Mouse (Mus musculus) forebrain, embryonic 11.5 days (tissue): ENCODE data around the gene Hsd11b1. TPM values are rescaled to one million over a fixed set of nuclear protein-coding genes. Genes with fewer than 3 reads are reported as not detected.

Experiments
- ATAC-seq: fragments of 200-750 bp; cut with Nextera tagmentation; replicated peaks from 2 replicates; pipeline ENCODE4 v1.8.0; 2017; ENCODE audit warnings: moderate TSS enrichment; ENCODE audit not compliant: low FRiP score
- DNase-seq: peaks from one replicate; pipeline ENCODE4 v3.0.0-alpha.2; 2017; ENCODE audit warnings: low spot score
- H3K27ac ChIP-seq: fragments of 300-500 bp; sonication (generic); 2 replicates; pipeline ENCODE4 v1.5.1; 2014; ENCODE audit warnings: low read depth, low read length
- H3K27me3 ChIP-seq: fragments of 300-500 bp; sonication (generic); 2 replicates; pipeline ENCODE4 v1.6.1; 2014; ENCODE audit warnings: mild to moderate bottlenecking, low read length, mixed read lengths; ENCODE audit not compliant: control insufficient read depth, insufficient read depth
- H3K36me3 ChIP-seq: fragments of 300-500 bp; sonication (generic); 2 replicates; pipeline ENCODE4 v1.6.1; 2014; ENCODE audit warnings: mild to moderate bottlenecking, low read length, moderate library complexity, mixed read lengths; ENCODE audit not compliant: control insufficient read depth, insufficient read depth
- H3K4me1 ChIP-seq: fragments of 300-500 bp; sonication (generic); replicated peaks from 2 replicates; pipeline ENCODE4 v1.6.1; 2014; ENCODE audit warnings: low read length, mixed read lengths; ENCODE audit not compliant: control insufficient read depth, insufficient read depth
- H3K4me2 ChIP-seq: fragments of 300-500 bp; sonication (generic); 2 replicates; pipeline ENCODE4 v1.6.1; 2014; ENCODE audit warnings: low read depth, mild to moderate bottlenecking, low read length, moderate library complexity, mixed read lengths; ENCODE audit not compliant: severe bottlenecking
- H3K4me3 ChIP-seq: fragments of 300-500 bp; sonication (generic); 2 replicates; pipeline ENCODE4 v1.5.1; 2014; ENCODE audit warnings: low read depth, low read length
- H3K9ac ChIP-seq: fragments of 300-500 bp; sonication (generic); 2 replicates; pipeline ENCODE4 v1.6.1; 2014; ENCODE audit warnings: low read length
- H3K9me3 ChIP-seq: fragments of 300-500 bp; sonication (generic); 2 replicates; pipeline ENCODE4 v1.6.1; 2016; ENCODE audit warnings: low read length, mixed read lengths; ENCODE audit not compliant: control insufficient read depth
- WGBS: fragments of 180-500 bp; shearing (Covaris S2); extraction: QIAGEN DNeasy Blood & Tissue Kit; methylation state at CpG from one replicate; pipeline ENCODE4 v1.1.7; 2014; 5-methylcytosine and 5-hydroxymethylcytosine counted together
- polyA plus RNA-seq: library from polyadenylated mRNA; unstranded; fragments of >200 nt; fragmentation: Nextera tagmentation; extraction: Ambion mirVana; gene quantifications from 2 replicates; pipeline ENCODE4 v1.2.1, GENCODE M21; 2014

Hsd11b1 gene
- polyA plus RNA-seq, 1 experiment from 2014 or later = not detected

GRCm38 (mm10) chr1:193272137-193272915, 8.5 kb upstream of the Hsd11b1 start:
- Histone ChIP-seq H3K9me3 (no peaks in the 10 kb centered on the region), H3K4me1 (peaks cover 11% of the 10 kb centered on the region), H3K9ac (peak overlapping the region; percentile 71), H3K4me2 (peak overlapping the region; percentile 65), H3K27me3 (no peaks in the 10 kb centered on the region), H3K36me3 (no peaks in the 10 kb centered on the region), H3K4me3 (peak overlapping the region; percentile 35), H3K27ac (peak overlapping the region; percentile 46; the same call in 1 of the 2 replicates)
- ATAC-seq (peak; percentile 79), DNase-seq (peak; percentile 69)
- 7% methylated on average over 24 of the region's 24 CpGs for WGBS

GRCm38 (mm10) chr1:193270965-193271763, 7.3 kb upstream of the Hsd11b1 start:
- Histone ChIP-seq H3K4me1 (peaks cover 11% of the 10 kb centered on the region), H3K27me3 (no peaks in the 10 kb centered on the region), H3K36me3 (no peaks in the 10 kb centered on the region), H3K9me3 (no peaks in the 10 kb centered on the region), H3K4me2 (no peak overlapping the region), H3K9ac (no peak overlapping the region), H3K27ac (no peak overlapping the region), H3K4me3 (no peak overlapping the region)
- ATAC-seq (no peak), DNase-seq (no peak)
- WGBS = 60% methylated on average over 6 of the region's 6 CpGs

- no peak overlapping the region for H3K4me3 ChIP-seq
Measured at GRCm38 (mm10) chr1:193265734-193266133, 1.9 kb upstream of the Hsd11b1 start.

DNA sequence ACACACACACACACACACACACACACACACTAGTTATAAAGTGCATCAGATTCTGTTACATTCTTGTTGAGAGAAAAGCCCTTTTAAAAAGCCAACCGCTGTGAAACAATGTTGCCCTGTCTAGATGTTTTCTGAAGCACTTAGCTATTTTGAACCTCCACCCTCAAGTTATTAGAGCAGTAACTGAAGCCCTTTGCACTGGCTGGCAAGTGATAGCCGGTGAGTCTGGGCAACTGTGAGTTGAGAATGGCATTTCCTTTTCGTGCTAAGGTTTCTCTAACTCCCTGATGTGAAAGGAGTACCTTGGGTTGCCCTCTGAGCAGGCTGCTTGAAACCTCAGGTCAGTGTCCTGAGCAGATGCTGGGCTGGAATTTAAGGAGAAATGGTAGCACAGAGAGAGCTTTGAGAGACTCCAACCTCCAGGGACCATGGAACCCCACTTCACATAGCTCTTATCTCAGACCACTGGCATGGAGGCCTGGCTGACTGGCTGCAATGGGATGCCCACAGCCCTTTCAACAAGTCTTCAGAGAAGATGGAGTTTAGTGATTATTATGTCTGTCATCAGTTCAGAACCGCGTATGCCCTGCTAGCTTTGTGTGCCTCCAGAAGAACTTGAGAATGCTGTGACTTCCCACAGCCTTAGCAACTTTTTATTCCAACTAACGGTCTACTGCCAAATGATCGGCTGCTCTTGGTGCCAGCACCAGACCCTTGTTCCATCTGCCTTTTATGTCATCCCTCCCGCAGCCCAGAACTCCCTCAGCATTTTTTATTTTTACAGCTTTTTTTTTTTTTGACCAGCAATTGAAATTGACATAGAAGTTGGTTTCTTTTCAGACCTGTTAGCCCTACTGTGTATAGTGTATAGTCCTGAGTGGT, 608 bp downstream of the Hsd11b1 start:
- Histone ChIP-seq H3K4me1 (no peaks in the 10 kb centered on the region), H3K9me3 (no peaks in the 10 kb centered on the region), H3K27me3 (no peaks in the 10 kb centered on the region), H3K4me3 (no peak overlapping the region), H3K36me3 (no peaks in the 10 kb centered on the region), H3K4me2 (no peak overlapping the region), H3K9ac (no peak overlapping the region), H3K27ac (no peak overlapping the region)
- no peak for DNase-seq
- ATAC-seq = no peak
- 84% methylated on average over 8 of the region's 8 CpGs for WGBS

More at GRCm38 (mm10) chr1:193265734-193266133, 1.9 kb upstream of the Hsd11b1 start:
- H3K9ac ChIP-seq = no peak overlapping the region
- no peak overlapping the region for H3K27ac ChIP-seq
- no peaks in the 10 kb centered on the region for H3K9me3 ChIP-seq
- H3K4me1 ChIP-seq = no peaks in the 10 kb centered on the region
- DNase-seq (no peak), ATAC-seq (no peak)
- no peaks in the 10 kb centered on the region for H3K27me3 ChIP-seq
- no peak overlapping the region for H3K4me2 ChIP-seq
- H3K36me3 ChIP-seq = no peaks in the 10 kb centered on the region

DNA sequence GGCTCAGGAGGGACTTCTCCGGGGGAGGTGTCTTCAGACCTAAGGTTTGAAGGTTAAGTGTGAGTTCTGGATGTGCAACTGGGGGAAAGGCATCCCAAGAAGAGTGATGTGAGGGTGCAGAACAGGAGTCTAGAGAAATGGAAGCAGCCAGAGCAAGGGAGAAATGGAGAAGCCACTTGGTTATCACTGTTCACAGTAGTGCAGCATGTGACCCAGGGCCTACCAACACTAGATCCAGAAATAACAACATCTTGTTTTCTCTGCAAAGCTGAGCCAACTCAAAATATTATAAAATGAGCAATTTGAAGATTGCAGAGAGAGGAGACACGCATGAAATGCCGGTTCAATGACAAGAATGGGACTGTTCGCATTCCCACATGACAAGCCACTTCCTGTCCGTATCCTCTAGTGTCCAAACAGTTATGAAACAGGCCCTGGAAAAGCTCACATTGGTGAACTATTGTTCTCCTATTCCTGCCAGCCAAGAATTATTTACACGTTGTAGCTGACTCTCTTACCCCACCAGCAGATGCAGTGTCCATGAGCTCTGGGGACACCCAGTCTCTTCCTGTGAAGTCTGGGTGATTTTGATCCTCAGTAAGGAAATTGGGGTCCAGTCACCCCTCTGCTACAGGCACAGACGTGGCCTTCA, 1.9 kb downstream of the Hsd11b1 start:
- Histone ChIP-seq H3K27ac (no peak overlapping the region), H3K9me3 (no peaks in the 10 kb centered on the region), H3K4me1 (no peaks in the 10 kb centered on the region), H3K4me3 (no peak overlapping the region), H3K27me3 (no peaks in the 10 kb centered on the region), H3K36me3 (no peaks in the 10 kb centered on the region), H3K4me2 (no peak overlapping the region), H3K9ac (no peak overlapping the region)
- WGBS = 77% methylated on average over 7 of the region's 7 CpGs
- ATAC-seq = no peak
- no peak for DNase-seq

- ATAC-seq = no peak
- Histone ChIP-seq H3K9ac (no peak overlapping the region), H3K27ac (no peak overlapping the region), H3K4me1 (no peaks in the 10 kb centered on the region), H3K4me2 (no peak overlapping the region), H3K4me3 (no peak overlapping the region), H3K9me3 (no peaks in the 10 kb centered on the region), H3K27me3 (no peaks in the 10 kb centered on the region), H3K36me3 (no peaks in the 10 kb centered on the region)
- WGBS = 93% methylated on average over 9 of the region's 9 CpGs
- DNase-seq = no peak
Measured at GRCm38 (mm10) chr1:193259559-193259958, 4.3 kb downstream of the Hsd11b1 start.

DNA sequence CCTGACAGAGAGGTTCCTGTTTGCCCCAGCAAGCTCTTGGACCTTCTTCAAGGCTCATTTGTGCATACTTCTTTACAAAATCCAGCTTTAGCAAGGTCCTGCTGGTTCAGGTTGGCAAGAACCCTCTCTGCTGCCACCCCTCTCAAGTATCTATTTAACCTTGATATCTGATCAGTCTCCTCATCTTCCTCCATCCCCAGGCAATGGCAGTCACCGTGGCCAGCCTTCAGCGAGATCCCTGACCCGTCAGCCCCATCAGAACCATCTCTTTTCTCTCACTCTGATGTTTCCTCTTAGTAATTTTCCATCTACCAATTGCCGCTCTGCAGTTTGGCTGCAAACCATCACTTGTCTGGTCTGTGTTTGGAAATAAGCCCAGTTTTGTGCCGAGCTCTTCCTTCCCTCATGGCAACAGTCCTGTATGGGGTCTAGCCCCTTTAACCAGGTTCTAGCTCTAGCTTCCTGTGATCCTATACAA, 7.2 kb downstream of the Hsd11b1 start:
- Histone ChIP-seq H3K4me3 (no peak overlapping the region), H3K4me2 (no peak overlapping the region), H3K27me3 (no peaks in the 10 kb centered on the region), H3K9ac (no peak overlapping the region), H3K27ac (no peak overlapping the region), H3K9me3 (no peaks in the 10 kb centered on the region), H3K36me3 (no peaks in the 10 kb centered on the region), H3K4me1 (no peaks in the 10 kb centered on the region)
- 78% methylated on average over 5 of the region's 5 CpGs for WGBS
- ATAC-seq = no peak
- DNase-seq = no peak

- ATAC-seq (peak; percentile 33; the same call in 1 of the 2 replicates), DNase-seq (no peak)
- no peaks in the 10 kb centered on the region for H3K4me1 ChIP-seq
- H3K27me3 ChIP-seq = no peaks in the 10 kb centered on the region
- no peaks in the 10 kb centered on the region for H3K36me3 ChIP-seq
- no peak overlapping the region for H3K27ac ChIP-seq
- no peak overlapping the region for H3K4me3 ChIP-seq
- no peaks in the 10 kb centered on the region for H3K9me3 ChIP-seq
- no peak overlapping the region for H3K9ac ChIP-seq
- no peak overlapping the region for H3K4me2 ChIP-seq
Measured at GRCm38 (mm10) chr1:193256289-193256577, 7.6 kb downstream of the Hsd11b1 start.
